Mouse (Mus musculus): ENCODE results near the gene Cry1. TPM values are rescaled to one million over a fixed set of nuclear protein-coding genes. Genes with fewer than 3 reads are reported as not detected.
A peak's percentile ranks its signal among the peaks of the same experiment; 100 is the strongest.

The Cry1 gene
- polyA plus RNA-seq (2015; fragmentation: Nextera tagmentation; extraction: Ambion mirVana): 31.2 and 37.9 TPM in 2 replicates

GRCm38 (mm10) chr10:85184964-85185608 lies at the start of gene Cry1:
Gene Cry1, minus strand, starts transcription at chr10:85185064.
- WGBS: under 1% methylated on average over 55 of the region's 75 CpGs
- Histone ChIP-seq H3K9ac (ENCODE audit: low read depth, low read length) (peak within 1 kb of the TSS; percentile 86), H3K4me2 (ENCODE audit: low read length) (peak within 1 kb of the TSS; percentile 86), H3K27ac (ENCODE audit: low read depth, low read length) (peak within 1 kb of the TSS; percentile 93), H3K4me1 (ENCODE audit: control insufficient read depth, insufficient read depth, low read depth, low read length) (peaks cover 11% of the 10 kb centered on the region), H3K4me3 (ENCODE audit: low read length) (peak within 1 kb of the TSS; percentile 82), H3K36me3 (ENCODE audit: control insufficient read depth, insufficient read depth, low read length) (no peaks in the 10 kb centered on the region), H3K27me3 (replicated peaks; ENCODE audit: control insufficient read depth, insufficient read depth, low read length) (no peaks in the 10 kb centered on the region), H3K9me3 (ENCODE audit: control insufficient read depth, low read length) (no peaks in the 10 kb centered on the region)
- ATAC-seq: peak; percentile 97

- 80% methylated on average over 6 of the region's 6 CpGs for WGBS
- ATAC-seq: no peak
- Histone ChIP-seq H3K9ac (ENCODE audit: low read depth, low read length) (no peak overlapping the region), H3K27me3 (replicated peaks; ENCODE audit: control insufficient read depth, insufficient read depth, low read length) (no peaks in the 10 kb centered on the region), H3K27ac (ENCODE audit: low read depth, low read length) (no peak overlapping the region), H3K4me1 (ENCODE audit: control insufficient read depth, insufficient read depth, low read depth, low read length) (peaks cover 8% of the 10 kb centered on the region; the same call in 1 of the 2 replicates), H3K9me3 (ENCODE audit: control insufficient read depth, low read length) (no peaks in the 10 kb centered on the region), H3K4me2 (ENCODE audit: low read length) (no peak overlapping the region; the same call in 1 of the 2 replicates), H3K4me3 (ENCODE audit: low read length) (no peak overlapping the region), H3K36me3 (ENCODE audit: control insufficient read depth, insufficient read depth, low read length) (no peaks in the 10 kb centered on the region)
These were observed 36.8 kb upstream of the Cry1 start for GRCm38 (mm10) chr10:85221771-85222050.

GRCm38 (mm10) chr10:85220918-85221770 lies 36.3 kb upstream of the Cry1 start:
- H3K27me3 ChIP-seq (replicated peaks; ENCODE audit: control insufficient read depth, insufficient read depth, low read length): no peaks in the 10 kb centered on the region
- H3K27ac ChIP-seq (ENCODE audit: low read depth, low read length): 0 out of 2 replicates have a peak overlapping the region, but pooled peaks have one; percentile 4
- 26% methylated on average over 22 of the region's 22 CpGs for whole genome bisulfite sequencing
- ATAC-seq: peak; percentile 90
- H3K4me3 ChIP-seq (ENCODE audit: low read length): no peak overlapping the region
- H3K9me3 ChIP-seq (ENCODE audit: control insufficient read depth, low read length): no peaks in the 10 kb centered on the region
- H3K4me1 ChIP-seq (ENCODE audit: control insufficient read depth, insufficient read depth, low read depth, low read length): peaks cover 8% of the 10 kb centered on the region; the same call in 1 of the 2 replicates
- H3K4me2 ChIP-seq (ENCODE audit: low read length): peak overlapping the region; percentile 35
- H3K36me3 ChIP-seq (ENCODE audit: control insufficient read depth, insufficient read depth, low read length): no peaks in the 10 kb centered on the region
- H3K9ac ChIP-seq (ENCODE audit: low read depth, low read length): no peak overlapping the region

- Histone ChIP-seq H3K27me3 (replicated peaks; ENCODE audit: control insufficient read depth, insufficient read depth, low read length) (no peaks in the 10 kb centered on the region), H3K27ac (ENCODE audit: low read depth, low read length) (0 out of 2 replicates have a peak overlapping the region, but pooled peaks have one; percentile 12), H3K36me3 (ENCODE audit: control insufficient read depth, insufficient read depth, low read length) (no peaks in the 10 kb centered on the region), H3K9ac (ENCODE audit: low read depth, low read length) (no peak overlapping the region), H3K4me2 (ENCODE audit: low read length) (peak overlapping the region; percentile 45), H3K4me3 (ENCODE audit: low read length) (0 out of 2 replicates have a peak overlapping the region, but pooled peaks have one; percentile 4), H3K4me1 (ENCODE audit: control insufficient read depth, insufficient read depth, low read depth, low read length) (no peaks in the 10 kb centered on the region; the same call in 1 of the 2 replicates), H3K9me3 (ENCODE audit: control insufficient read depth, low read length) (no peaks in the 10 kb centered on the region)
- 52% methylated on average over 5 of the region's 5 CpGs for WGBS
- peak; percentile 87 for ATAC-seq
These were observed 30.0 kb upstream of the Cry1 start for GRCm38 (mm10) chr10:85214847-85215246.

GRCm38 (mm10) chr10:85211673-85212072 lies 26.8 kb upstream of the Cry1 start:
- Histone ChIP-seq H3K36me3 (ENCODE audit: control insufficient read depth, insufficient read depth, low read length) (no peaks in the 10 kb centered on the region), H3K27me3 (replicated peaks; ENCODE audit: control insufficient read depth, insufficient read depth, low read length) (no peaks in the 10 kb centered on the region), H3K4me3 (ENCODE audit: low read length) (no peak overlapping the region), H3K9ac (ENCODE audit: low read depth, low read length) (no peak overlapping the region), H3K9me3 (ENCODE audit: control insufficient read depth, low read length) (no peaks in the 10 kb centered on the region), H3K4me2 (ENCODE audit: low read length) (no peak overlapping the region), H3K4me1 (ENCODE audit: control insufficient read depth, insufficient read depth, low read depth, low read length) (no peaks in the 10 kb centered on the region; the same call in 1 of the 2 replicates), H3K27ac (ENCODE audit: low read depth, low read length) (no peak overlapping the region)
- 90% methylated on average over 5 of the region's 5 CpGs for WGBS
- no peak for ATAC-seq

- no peak overlapping the region for H3K9ac ChIP-seq (ENCODE audit: low read depth, low read length)
- no peak overlapping the region for H3K4me3 ChIP-seq (ENCODE audit: low read length)
- H3K36me3 ChIP-seq (ENCODE audit: control insufficient read depth, insufficient read depth, low read length): no peaks in the 10 kb centered on the region
- H3K9me3 ChIP-seq (ENCODE audit: control insufficient read depth, low read length): no peaks in the 10 kb centered on the region
- H3K27me3 ChIP-seq (replicated peaks; ENCODE audit: control insufficient read depth, insufficient read depth, low read length): no peaks in the 10 kb centered on the region
- no peak for ATAC-seq
- WGBS: 89% methylated on average over 3 of the region's 3 CpGs
- no peak overlapping the region for H3K27ac ChIP-seq (ENCODE audit: low read depth, low read length)
- H3K4me2 ChIP-seq (ENCODE audit: low read length): no peak overlapping the region
- no peaks in the 10 kb centered on the region; the same call in 1 of the 2 replicates for H3K4me1 ChIP-seq (ENCODE audit: control insufficient read depth, insufficient read depth, low read depth, low read length)
These were observed 25.3 kb upstream of the Cry1 start for GRCm38 (mm10) chr10:85210125-85210524.

- H3K4me1 ChIP-seq (ENCODE audit: control insufficient read depth, insufficient read depth, low read depth, low read length): peaks cover 1% of the 10 kb centered on the region; the same call in 1 of the 2 replicates
- H3K9me3 ChIP-seq (ENCODE audit: control insufficient read depth, low read length): no peaks in the 10 kb centered on the region
- no peak overlapping the region for H3K27ac ChIP-seq (ENCODE audit: low read depth, low read length)
- H3K9ac ChIP-seq (ENCODE audit: low read depth, low read length): no peak overlapping the region
- no peak for ATAC-seq
- H3K4me3 ChIP-seq (ENCODE audit: low read length): no peak overlapping the region
- H3K36me3 ChIP-seq (ENCODE audit: control insufficient read depth, insufficient read depth, low read length): no peaks in the 10 kb centered on the region
- H3K27me3 ChIP-seq (replicated peaks; ENCODE audit: control insufficient read depth, insufficient read depth, low read length): no peaks in the 10 kb centered on the region
- H3K4me2 ChIP-seq (ENCODE audit: low read length): no peak overlapping the region
These were observed 24.3 kb upstream of the Cry1 start for GRCm38 (mm10) chr10:85209119-85209605.

GRCm38 (mm10) chr10:85205316-85205715 lies 20.5 kb upstream of the Cry1 start:
- Histone ChIP-seq H3K4me1 (ENCODE audit: control insufficient read depth, insufficient read depth, low read depth, low read length) (peaks cover 2% of the 10 kb centered on the region; the same call in 1 of the 2 replicates), H3K27me3 (replicated peaks; ENCODE audit: control insufficient read depth, insufficient read depth, low read length) (no peaks in the 10 kb centered on the region), H3K9ac (ENCODE audit: low read depth, low read length) (no peak overlapping the region), H3K9me3 (ENCODE audit: control insufficient read depth, low read length) (no peaks in the 10 kb centered on the region), H3K27ac (ENCODE audit: low read depth, low read length) (no peak overlapping the region), H3K36me3 (ENCODE audit: control insufficient read depth, insufficient read depth, low read length) (no peaks in the 10 kb centered on the region), H3K4me3 (ENCODE audit: low read length) (no peak overlapping the region), H3K4me2 (ENCODE audit: low read length) (no peak overlapping the region)
- 20% methylated on average over 2 of the region's 2 CpGs for WGBS
- ATAC-seq: no peak

- ATAC-seq: no peak
- H3K27me3 ChIP-seq (replicated peaks; ENCODE audit: control insufficient read depth, insufficient read depth, low read length): no peaks in the 10 kb centered on the region
- H3K36me3 ChIP-seq (ENCODE audit: control insufficient read depth, insufficient read depth, low read length): no peaks in the 10 kb centered on the region
- no peak overlapping the region for H3K4me2 ChIP-seq (ENCODE audit: low read length)
- no peak overlapping the region for H3K9ac ChIP-seq (ENCODE audit: low read depth, low read length)
- H3K27ac ChIP-seq (ENCODE audit: low read depth, low read length): no peak overlapping the region
- WGBS: 48% methylated on average over 7 of the region's 7 CpGs
- H3K4me1 ChIP-seq (ENCODE audit: control insufficient read depth, insufficient read depth, low read depth, low read length): peaks cover 2% of the 10 kb centered on the region; the same call in 1 of the 2 replicates
- H3K9me3 ChIP-seq (ENCODE audit: control insufficient read depth, low read length): no peaks in the 10 kb centered on the region
- H3K4me3 ChIP-seq (ENCODE audit: low read length): no peak overlapping the region
These were observed 19.5 kb upstream of the Cry1 start for GRCm38 (mm10) chr10:85204255-85204855.
